Mouse (Mus musculus) myocyte (in vitro differentiated cells): ENCODE data around the gene Nccrp1.
"Not testable (repeated sequence)": the region's sequence is repeated elsewhere in the genome, so short reads cannot be mapped to it uniquely, and the experiment has no call there.

Experiments
- E2F4 ChIP-seq: IDR thresholded peaks from one replicate; pipeline ENCODE4 v1.6.1; 2011; ENCODE audit warnings: mild to moderate bottlenecking, control low read depth, moderate library complexity; ENCODE audit not compliant: insufficient read depth
- MAX ChIP-seq: IDR thresholded peaks from one replicate; pipeline ENCODE4 v1.6.1; 2011; ENCODE audit warnings: low read depth, mild to moderate bottlenecking, control low read depth
- MYOD1 ChIP-seq, 3 experiments: IDR thresholded peaks; one replicate each; pipeline ENCODE4 v1.6.1; 2011; ENCODE audit warnings: control low read depth in 2 of 3, low read depth in 2 of 3, mild to moderate bottlenecking in 2 of 3, moderate library complexity in 1 of 3; ENCODE audit not compliant: insufficient read length in 2 of 3, control insufficient read depth in 1 of 3
- MYOG ChIP-seq, 3 experiments: IDR thresholded peaks; one replicate each; pipeline ENCODE4 v1.6.1; 2011; ENCODE audit warnings: control low read depth in 2 of 3, low read depth in 2 of 3, mild to moderate bottlenecking in 2 of 3; ENCODE audit not compliant: insufficient read length in 2 of 3, control insufficient read depth in 1 of 3, insufficient read depth in 1 of 3
- POLR2A ChIP-seq: IDR thresholded peaks from one replicate; pipeline ENCODE4 v1.6.1; 2011; ENCODE audit warnings: low read depth, mild to moderate bottlenecking, control low read depth, moderate library complexity; ENCODE audit not compliant: insufficient read length
- POLR2AphosphoS2 ChIP-seq: IDR thresholded peaks from one replicate; pipeline ENCODE4 v1.6.1; 2011; ENCODE audit warnings: low read depth, control low read depth; ENCODE audit not compliant: insufficient read length
- REST ChIP-seq: IDR thresholded peaks from one replicate; pipeline ENCODE4 v1.6.1; 2011; ENCODE audit warnings: mild to moderate bottlenecking, control low read depth, moderate library complexity; ENCODE audit not compliant: insufficient read depth, insufficient read length
- SRF ChIP-seq: IDR thresholded peaks from one replicate; pipeline ENCODE4 v1.6.1; 2011; ENCODE audit warnings: low read depth; ENCODE audit not compliant: control insufficient read depth, insufficient read length
- TCF12 ChIP-seq: IDR thresholded peaks from one replicate; pipeline ENCODE4 v1.6.1; 2011; ENCODE audit warnings: mild to moderate bottlenecking, control low read depth; ENCODE audit not compliant: poor library complexity, insufficient read depth, severe bottlenecking
- TCF3 ChIP-seq: IDR thresholded peaks from one replicate; pipeline ENCODE4 v1.6.1; 2011; ENCODE audit warnings: low read depth, control low read depth; ENCODE audit not compliant: insufficient read length
- USF1 ChIP-seq: IDR thresholded peaks from one replicate; pipeline ENCODE4 v1.6.1; 2011; ENCODE audit warnings: low read depth, mild to moderate bottlenecking, control low read depth, moderate library complexity

DNA sequence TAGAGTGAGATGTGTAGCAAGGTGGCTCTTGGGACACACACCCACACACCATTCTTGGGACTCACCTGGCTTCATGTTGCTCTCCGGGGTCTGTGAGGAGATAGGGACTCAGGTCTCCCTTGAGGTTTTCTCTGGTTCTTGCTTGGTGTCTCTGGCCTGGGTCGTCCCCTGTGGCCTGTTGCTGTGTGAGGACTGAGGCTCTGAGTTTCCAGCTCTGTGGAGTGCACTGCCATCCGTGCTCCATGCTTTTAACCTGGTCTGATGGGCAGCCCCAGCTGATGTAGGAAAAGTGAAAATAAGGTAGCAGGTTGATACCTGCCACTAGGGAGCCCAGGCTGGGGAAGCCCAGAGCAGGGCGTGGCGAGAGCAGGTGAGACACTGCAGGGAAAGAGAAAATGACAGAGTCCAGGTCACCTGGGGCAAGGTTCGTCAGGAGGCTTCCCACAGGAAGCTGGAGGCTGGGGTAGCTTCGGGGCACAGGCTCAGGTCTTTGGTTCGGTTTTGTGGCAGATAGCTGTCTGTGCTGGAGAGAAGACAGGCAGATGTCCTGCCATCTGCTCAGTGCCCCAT, 36.6 kb downstream of the Nccrp1 start, which contains the start of gene Ifnl2:
- not testable (repeated sequence) for TF ChIP-seq USF1; E2F4; POLR2AphosphoS2; POLR2A; MAX; TCF12; MYOD1 (IDR thresholded peaks at IDR 0.05; ENCODE audit: control insufficient read depth in 1 of 3, insufficient read length in 2 of 3, low read depth in 2 of 3); REST; SRF; MYOG (IDR thresholded peaks at IDR 0.05; ENCODE audit: control insufficient read depth in 1 of 3, insufficient read depth in 1 of 3, insufficient read length in 2 of 3, low read depth in 2 of 3); TCF3
